Mouse (Mus musculus): ENCODE data around the gene Ankrd34a.

The Ankrd34a gene

GRCm38 (mm10) chr3:96563267-96563666, 33.2 kb upstream of the Ankrd34a start:
- no peak for DNase-seq (ENCODE audit: low read depth, low spot score)

GRCm38 (mm10) chr3:96563911-96564632, 32.4 kb upstream of the Ankrd34a start:
- no peak for DNase-seq (ENCODE audit: low read depth, low spot score)

GRCm38 (mm10) chr3:96564633-96565032, 31.8 kb upstream of the Ankrd34a start:
- peak; percentile 37 for DNase-seq (ENCODE audit: low read depth, low spot score)

GRCm38 (mm10) chr3:96565105-96565504, 31.3 kb upstream of the Ankrd34a start:
- no peak for DNase-seq (ENCODE audit: low read depth, low spot score)

- no peak for DNase-seq (ENCODE audit: low read depth, low spot score)
Observed at GRCm38 (mm10) chr3:96566661-96567450, 29.6 kb upstream of the Ankrd34a start.

GRCm38 (mm10) chr3:96568605-96569004, 27.8 kb upstream of the Ankrd34a start:
- DNase-seq (ENCODE audit: low read depth, low spot score), result no peak

GRCm38 (mm10) chr3:96569506-96569905, 26.9 kb upstream of the Ankrd34a start:
- DNase-seq (ENCODE audit: low read depth, low spot score), result no peak

- DNase-seq (ENCODE audit: low read depth, low spot score), result no peak
Observed at GRCm38 (mm10) chr3:96569966-96570605, 26.4 kb upstream of the Ankrd34a start.

GRCm38 (mm10) chr3:96570643-96571042, 25.8 kb upstream of the Ankrd34a start:
- DNase-seq (ENCODE audit: low read depth, low spot score), result no peak

GRCm38 (mm10) chr3:96571336-96571735, 25.1 kb upstream of the Ankrd34a start:
- no peak for DNase-seq (ENCODE audit: low read depth, low spot score)

GRCm38 (mm10) chr3:96571896-96572698, 24.3 kb upstream of the Ankrd34a start:
- no peak for DNase-seq (ENCODE audit: low read depth, low spot score)

- DNase-seq (ENCODE audit: low read depth, low spot score), result no peak
Observed at GRCm38 (mm10) chr3:96573611-96574511, 22.6 kb upstream of the Ankrd34a start.

- no peak for DNase-seq (ENCODE audit: low read depth, low spot score)
Observed at GRCm38 (mm10) chr3:96575272-96575984, 21.0 kb upstream of the Ankrd34a start.

GRCm38 (mm10) chr3:96576005-96576658, 20.3 kb upstream of the Ankrd34a start:
- no peak for DNase-seq (ENCODE audit: low read depth, low spot score)

GRCm38 (mm10) chr3:96576690-96577541, 19.5 kb upstream of the Ankrd34a start, which contains the start of gene Gm16253:
Gene Gm16253, plus strand, starts transcription at chr3:96576984.
- peak; percentile 98 for DNase-seq (ENCODE audit: low read depth, low spot score)

GRCm38 (mm10) chr3:96577566-96577965, 18.9 kb upstream of the Ankrd34a start:
- DNase-seq (ENCODE audit: low read depth, low spot score), result no peak

GRCm38 (mm10) chr3:96578561-96579238, 17.7 kb upstream of the Ankrd34a start:
- no peak for DNase-seq (ENCODE audit: low read depth, low spot score)

GRCm38 (mm10) chr3:96579239-96579750, 17.1 kb upstream of the Ankrd34a start:
- DNase-seq (ENCODE audit: low read depth, low spot score), result no peak

All from brain, adult 2 months (tissue).